Mouse (Mus musculus): Measurements from ENCODE around the gene Slc37a3.
"Not testable (repeated sequence)": the region's sequence is repeated elsewhere in the genome, so short reads cannot be mapped to it uniquely, and the experiment has no call there.

The Slc37a3 gene

GRCm38 (mm10) chr6:39377311-39377827, at the start of gene Slc37a3:
Gene Slc37a3 (minus strand): TSS chr6:39377675.
- peak; percentile 88 for DNase-seq (ENCODE audit: low spot score)

- DNase-seq (ENCODE audit: low spot score): no peak
Observed at GRCm38 (mm10) chr6:39426725-39427124, 49.2 kb upstream of the Slc37a3 start.

GRCm38 (mm10) chr6:39425181-39425580, 47.7 kb upstream of the Slc37a3 start:
- DNase-seq (ENCODE audit: low spot score): no peak

GRCm38 (mm10) chr6:39423686-39424085, 46.2 kb upstream of the Slc37a3 start:
- no peak for DNase-seq (ENCODE audit: low spot score)

- no peak for DNase-seq (ENCODE audit: low spot score)
Observed at GRCm38 (mm10) chr6:39423130-39423551, 45.7 kb upstream of the Slc37a3 start.

- no peak for DNase-seq (ENCODE audit: low spot score)
Observed at GRCm38 (mm10) chr6:39420867-39421266, 43.4 kb upstream of the Slc37a3 start.

GRCm38 (mm10) chr6:39419851-39420721, 42.6 kb upstream of the Slc37a3 start, which contains the start of gene Mkrn1:
Gene Mkrn1 (minus strand): TSS chr6:39420462.
- peak; percentile 84 for DNase-seq (ENCODE audit: low spot score)

- DNase-seq (ENCODE audit: low spot score): no peak
Observed at GRCm38 (mm10) chr6:39419386-39419850, 41.9 kb upstream of the Slc37a3 start.

GRCm38 (mm10) chr6:39416654-39417053, 39.2 kb upstream of the Slc37a3 start:
- DNase-seq (ENCODE audit: low spot score): not testable (repeated sequence)

- peak; percentile 80 for DNase-seq (ENCODE audit: low spot score)
Observed at GRCm38 (mm10) chr6:39415762-39416161, 38.3 kb upstream of the Slc37a3 start.

GRCm38 (mm10) chr6:39414106-39414505, 36.6 kb upstream of the Slc37a3 start:
- DNase-seq (ENCODE audit: low spot score): no peak

GRCm38 (mm10) chr6:39406480-39406879, 29.0 kb upstream of the Slc37a3 start:
- DNase-seq (ENCODE audit: low spot score): no peak

- DNase-seq (ENCODE audit: low spot score): no peak
Observed at GRCm38 (mm10) chr6:39403136-39403535, 25.7 kb upstream of the Slc37a3 start.

GRCm38 (mm10) chr6:39400343-39400742, 22.9 kb upstream of the Slc37a3 start:
- DNase-seq (ENCODE audit: low spot score): no peak

- DNase-seq (ENCODE audit: low spot score): no peak
Observed at GRCm38 (mm10) chr6:39398342-39398741, 20.9 kb upstream of the Slc37a3 start.

- DNase-seq (ENCODE audit: low spot score): no peak
Observed at GRCm38 (mm10) chr6:39397046-39397445, 19.6 kb upstream of the Slc37a3 start.

- DNase-seq (ENCODE audit: low spot score): no peak
Observed at GRCm38 (mm10) chr6:39395916-39396315, 18.4 kb upstream of the Slc37a3 start.

- DNase-seq (ENCODE audit: low spot score): no peak
Observed at GRCm38 (mm10) chr6:39395471-39395870, 18.0 kb upstream of the Slc37a3 start.

GRCm38 (mm10) chr6:39389988-39390387, 12.5 kb upstream of the Slc37a3 start:
- DNase-seq (ENCODE audit: low spot score): no peak

GRCm38 (mm10) chr6:39381125-39381880, 3.8 kb upstream of the Slc37a3 start, which contains the start of gene Rab19:
Gene Rab19 (plus strand): TSS chr6:39381175.
- peak; percentile 44 for DNase-seq (ENCODE audit: low spot score)

GRCm38 (mm10) chr6:39380276-39380675, 2.8 kb upstream of the Slc37a3 start:
- DNase-seq (ENCODE audit: low spot score): no peak

- DNase-seq (ENCODE audit: low spot score): peak; percentile 88
Observed at GRCm38 (mm10) chr6:39379749-39380148, 2.3 kb upstream of the Slc37a3 start.
